Mouse (Mus musculus) cerebellum, adult 2 months (tissue): ENCODE data around the gene Usp46. TPM values are rescaled to one million over a fixed set of nuclear protein-coding genes. Genes with fewer than 3 reads are reported as not detected.

Experiments
- DNase-seq, 2 experiments: peaks; one replicate each; pipeline ENCODE4 v3.0.0; 2021
- H3K27ac ChIP-seq: fragments of 200-500 bp; 2 replicates; pipeline ENCODE4 v1.5.1; 2012; ENCODE audit warnings: low read length, control low read depth, inconsistent platforms; ENCODE audit not compliant: insufficient read depth
- H3K27me3 ChIP-seq: fragments of 200-500 bp; 2 replicates; pipeline ENCODE4 v1.6.1; 2012; ENCODE audit warnings: inconsistent platforms, mild to moderate bottlenecking, low read length, moderate library complexity; ENCODE audit not compliant: control insufficient read depth, insufficient read depth
- H3K4me1 ChIP-seq: fragments of 200-500 bp; 2 replicates; pipeline ENCODE4 v1.6.1; 2011; ENCODE audit warnings: low read length; ENCODE audit not compliant: control insufficient read depth, insufficient read depth
- H3K4me3 ChIP-seq: fragments of 200-500 bp; replicated peaks from 2 replicates; pipeline ENCODE3; 2011; ENCODE audit warnings: mild to moderate bottlenecking, low read depth, low read length, control low read depth; ENCODE audit not compliant: insufficient read depth
- CTCF ChIP-seq: fragments of 200-500 bp; IDR thresholded peaks from 2 replicates; pipeline ENCODE4 v1.5.1; 2011; ENCODE audit warnings: low read depth, mild to moderate bottlenecking, control low read depth, low read length, moderate library complexity, borderline replicate concordance; ENCODE audit not compliant: insufficient read depth
- POLR2A ChIP-seq: fragments of 200-500 bp; IDR thresholded peaks from 2 replicates; pipeline ENCODE4 v1.6.1; 2011; ENCODE audit warnings: low read length, control low read depth, borderline replicate concordance; ENCODE audit not compliant: insufficient read depth
- WGBS: fragments of 180-500 bp; shearing (Covaris S2); methylation state at CpG from one replicate; pipeline ENCODE4 v1.1.7; 2018; 5-methylcytosine and 5-hydroxymethylcytosine counted together
- polyA plus RNA-seq: library from polyadenylated mRNA; depleted of rRNA; stranded (reverse); fragments of >200 nt; gene quantifications from 2 replicates; pipeline ENCODE4 v1.2.3, GENCODE M21; 2012

Usp46 gene
- polyA plus RNA-seq, 1 experiment = 61.4 TPM

DNA sequence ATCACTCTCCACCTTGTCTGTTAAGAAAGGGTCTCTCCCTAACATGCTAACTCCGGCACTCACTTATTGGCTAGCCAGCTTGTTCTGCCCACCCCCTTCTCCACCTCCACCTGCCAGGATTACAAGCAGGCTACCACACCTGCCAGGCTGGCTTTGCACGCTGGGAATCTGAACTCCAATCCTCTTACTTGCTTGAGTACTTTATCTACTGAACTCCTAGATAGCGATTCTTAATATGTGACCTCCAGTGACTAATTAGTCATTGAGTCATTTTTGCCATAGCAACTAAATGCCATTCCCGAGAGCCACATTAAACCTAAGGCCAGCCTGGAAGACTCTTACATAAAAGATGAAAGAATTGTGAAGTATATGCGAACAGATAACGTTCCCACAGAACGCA, 38.4 kb downstream of the Usp46 start:
- Histone ChIP-seq H3K4me3 (no peak overlapping the region), H3K27me3 (no peaks in the 10 kb centered on the region), H3K27ac (no peak overlapping the region), H3K4me1 (peaks cover 2% of the 10 kb centered on the region; the same call in 1 of the 2 replicates)
- DNase-seq = no peak
- WGBS = 71% methylated on average over 7 of the region's 7 CpGs
- TF ChIP-seq POLR2A (no peak), CTCF (no peak)

DNA sequence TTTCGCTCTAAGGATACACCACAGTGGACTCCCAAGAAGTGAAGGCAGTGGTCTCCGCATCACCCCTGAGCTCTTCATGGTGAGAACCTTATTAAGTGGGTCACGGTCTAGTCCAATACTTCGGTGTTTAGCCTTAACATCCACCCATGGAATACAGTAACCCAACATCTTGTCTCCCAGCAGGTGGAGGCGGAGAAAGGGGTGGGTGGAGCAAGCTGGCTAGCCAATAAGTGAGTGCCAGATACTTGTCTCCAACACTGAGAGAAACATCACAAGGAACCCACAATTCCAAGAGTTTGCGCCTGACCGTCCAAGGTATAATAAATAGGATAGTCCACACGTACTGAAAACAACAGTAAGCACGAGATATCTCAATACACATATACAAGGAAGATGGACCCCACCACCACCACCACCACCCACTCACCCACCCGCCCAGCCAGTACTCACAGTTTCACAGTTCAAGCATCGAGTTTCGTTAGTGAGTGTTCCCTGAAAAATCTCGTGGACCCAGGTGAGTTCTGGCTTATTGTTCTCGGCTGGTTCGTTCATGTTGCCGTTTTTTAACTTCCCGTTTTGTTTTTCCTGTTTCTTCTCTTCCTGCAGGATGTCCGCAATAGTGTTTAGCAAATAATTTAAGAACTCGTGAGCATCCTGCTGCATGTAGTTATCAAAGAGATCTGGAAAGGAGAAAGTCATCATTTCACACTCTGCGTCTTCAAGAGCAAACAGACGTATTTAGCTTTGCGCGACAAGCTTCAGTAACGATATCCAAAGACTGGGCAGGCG, 39.3 kb downstream of the Usp46 start:
- Histone ChIP-seq H3K27ac (no peak overlapping the region), H3K4me1 (peaks cover 2% of the 10 kb centered on the region; the same call in 1 of the 2 replicates), H3K4me3 (no peak overlapping the region), H3K27me3 (no peaks in the 10 kb centered on the region)
- DNase-seq = no peak
- TF ChIP-seq POLR2A (no peak), CTCF (no peak)
- 90% methylated on average over 25 of the region's 25 CpGs for WGBS

DNA sequence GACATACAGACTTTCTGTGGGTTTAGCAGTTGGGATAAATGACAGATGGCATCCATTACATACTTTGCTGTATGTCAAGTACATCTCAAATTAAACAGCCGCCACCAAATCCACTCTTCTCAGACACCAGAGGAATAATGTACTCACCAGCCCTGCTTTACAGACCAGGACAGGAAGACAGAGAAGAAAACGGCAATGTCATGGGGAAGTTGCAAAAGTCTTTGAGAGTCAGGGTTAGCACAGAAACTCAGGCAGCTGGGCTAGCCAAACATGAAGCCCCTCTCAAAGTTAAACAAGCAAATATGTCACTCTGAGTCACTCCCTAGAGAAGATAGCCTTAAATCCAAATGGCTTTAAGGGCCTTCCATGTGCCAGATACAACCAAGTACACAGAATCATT, 40.0 kb downstream of the Usp46 start:
- Histone ChIP-seq H3K27ac (no peak overlapping the region), H3K4me3 (no peak overlapping the region), H3K4me1 (peaks cover 2% of the 10 kb centered on the region; the same call in 1 of the 2 replicates), H3K27me3 (no peaks in the 10 kb centered on the region)
- 65% methylated on average over 2 of the region's 2 CpGs for WGBS
- DNase-seq = no peak
- no peak for TF ChIP-seq POLR2A
- no peak for TF ChIP-seq CTCF

DNA sequence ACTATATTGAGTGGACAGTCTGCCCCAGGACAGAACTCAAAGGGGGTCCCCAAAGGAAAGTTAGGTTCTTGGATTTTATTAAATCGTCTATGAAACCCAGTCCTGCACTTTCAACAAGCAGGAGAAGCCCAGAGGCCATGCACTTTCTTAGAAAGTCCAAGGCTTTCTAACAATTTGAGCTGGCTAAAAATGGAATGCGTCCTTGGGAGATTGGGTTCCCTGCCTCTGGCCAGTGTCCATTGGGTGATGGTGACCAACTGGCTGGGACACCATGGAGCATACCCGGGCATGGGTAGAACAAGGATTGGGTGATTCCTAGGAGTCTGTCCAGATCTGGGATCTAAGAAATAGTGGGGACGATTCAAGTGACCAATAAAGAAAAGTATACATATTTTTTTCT, 47.7 kb downstream of the Usp46 start:
- no peak overlapping the region for H3K4me3 ChIP-seq
- no peak overlapping the region for H3K27ac ChIP-seq
- 62% methylated on average over 4 of the region's 4 CpGs for WGBS
- no peak for TF ChIP-seq CTCF
- no peak for TF ChIP-seq POLR2A
- H3K27me3 ChIP-seq = no peaks in the 10 kb centered on the region
- DNase-seq = no peak
- H3K4me1 ChIP-seq = 0 out of 2 replicates have a peak, but pooled peaks cover 2% of the 10 kb centered on the region

DNA sequence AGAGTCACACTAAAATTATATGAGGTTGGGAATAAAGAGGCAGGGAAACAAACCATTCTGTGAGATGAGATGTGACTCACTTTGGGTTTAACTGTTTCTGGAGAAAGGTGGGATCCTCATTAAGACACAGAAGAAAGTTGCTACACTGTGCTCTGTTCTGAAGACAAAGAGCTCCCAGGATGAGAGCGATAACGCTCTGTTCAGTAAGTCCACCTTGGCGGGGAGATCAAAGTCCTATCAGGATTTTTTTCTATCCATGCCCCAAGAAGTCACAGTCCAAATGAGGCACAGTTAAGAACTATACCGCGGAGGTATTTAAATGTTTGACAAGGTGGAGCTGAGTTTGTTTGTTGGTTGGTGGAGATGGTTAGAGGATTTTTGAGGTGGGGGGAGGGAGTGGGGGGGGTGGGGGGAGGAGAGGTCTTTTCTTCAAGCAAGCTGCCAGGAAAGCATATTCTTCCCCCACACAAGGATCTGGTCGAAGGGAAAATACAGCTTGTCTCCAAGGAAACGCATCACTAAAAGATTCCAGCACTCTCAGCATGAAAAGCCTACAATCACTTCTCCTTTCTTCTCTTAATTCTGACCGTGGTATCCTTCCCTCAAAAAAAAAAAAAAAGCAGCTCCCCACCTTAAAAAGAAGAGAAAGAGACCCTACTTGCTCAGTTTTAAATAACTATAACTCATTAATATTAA, 49.2 kb downstream of the Usp46 start:
- Histone ChIP-seq H3K4me3 (no peak overlapping the region), H3K27me3 (no peaks in the 10 kb centered on the region), H3K27ac (no peak overlapping the region), H3K4me1 (0 out of 2 replicates have a peak, but pooled peaks cover 2% of the 10 kb centered on the region)
- TF ChIP-seq POLR2A (no peak), CTCF (no peak)
- no peak for DNase-seq
- WGBS = 66% methylated on average over 8 of the region's 8 CpGs

DNA sequence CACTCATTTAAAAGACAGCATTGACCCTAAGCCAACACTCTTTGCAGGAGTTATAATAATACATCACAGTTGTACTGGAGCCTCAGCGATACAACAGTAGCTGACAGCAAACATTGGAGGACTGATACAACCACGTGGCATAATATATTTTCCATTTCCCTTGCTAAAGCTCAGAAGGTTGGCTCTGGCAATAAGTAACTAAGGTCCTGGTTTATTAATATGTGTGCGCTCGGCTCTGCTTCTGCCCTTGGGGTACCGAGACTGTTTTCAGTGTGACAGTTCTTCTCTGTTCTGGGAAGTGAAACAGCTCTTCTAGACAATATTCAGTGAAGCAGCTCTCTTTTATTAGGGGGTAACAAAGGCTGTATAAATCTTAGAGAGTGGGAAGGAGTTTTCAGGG, 50.7 kb downstream of the Usp46 start:
- 82% methylated on average over 5 of the region's 5 CpGs for whole genome bisulfite sequencing
- DNase-seq = no peak
- H3K27me3 ChIP-seq = no peaks in the 10 kb centered on the region
- H3K4me3 ChIP-seq = no peak overlapping the region
- 0 out of 2 replicates have a peak, but pooled peaks cover 2% of the 10 kb centered on the region for H3K4me1 ChIP-seq
- H3K27ac ChIP-seq = no peak overlapping the region
- no peak for TF ChIP-seq CTCF
- TF ChIP-seq POLR2A = no peak

DNA sequence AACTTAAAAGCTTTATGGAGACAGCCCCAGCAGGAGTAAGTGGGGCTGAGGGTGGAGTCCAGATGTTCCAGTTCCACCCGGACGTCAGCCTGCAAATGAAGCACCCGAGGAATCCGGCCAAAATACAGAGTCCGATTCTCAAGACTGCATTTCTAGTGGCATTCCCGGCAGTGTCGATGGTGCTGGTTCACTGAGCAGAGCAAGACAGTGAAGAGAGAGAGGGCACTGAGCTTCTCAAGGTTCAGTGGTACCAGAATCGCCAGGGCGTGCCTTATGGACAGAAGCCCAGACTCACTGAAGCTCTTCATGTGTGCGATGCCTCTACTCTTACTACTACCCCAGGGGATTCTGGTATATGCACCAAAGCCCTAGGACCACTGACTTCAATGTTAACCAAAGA, 56.6 kb downstream of the Usp46 start:
- TF ChIP-seq CTCF (no peak), POLR2A (no peak)
- 63% methylated on average over 10 of the region's 10 CpGs for WGBS

More for the DNA sequence above, 56.6 kb downstream of the Usp46 start:
- no peaks in the 10 kb centered on the region for H3K4me1 ChIP-seq
- H3K4me3 ChIP-seq = no peak overlapping the region
- no peak for DNase-seq
- H3K27me3 ChIP-seq = no peaks in the 10 kb centered on the region
- no peak overlapping the region for H3K27ac ChIP-seq
